Mouse (Mus musculus) hindbrain, embryonic 13.5 days (tissue): Measurements from ENCODE around the gene Fam90a1a. TPM values are rescaled to one million over a fixed set of nuclear protein-coding genes. Genes with fewer than 3 reads are reported as not detected.
"Not testable (repeated sequence)": the region's sequence is repeated elsewhere in the genome, so short reads cannot be mapped to it uniquely, and the experiment has no call there.

Source experiments
- ATAC-seq: fragments of 200-750 bp; cut with Nextera tagmentation; 2 replicates; pipeline ENCODE4 v1.8.0; 2017; ENCODE audit warnings: moderate TSS enrichment; ENCODE audit not compliant: low FRiP score
- H3K27ac ChIP-seq: fragments of 300-500 bp; sonication (generic); 2 replicates; pipeline ENCODE4 v1.5.1; 2015; ENCODE audit warnings: inconsistent platforms, mild to moderate bottlenecking, moderate library complexity
- H3K27me3 ChIP-seq: fragments of 300-500 bp; sonication (generic); 2 replicates; pipeline ENCODE4 v1.6.1; 2015; ENCODE audit warnings: mild to moderate bottlenecking, inconsistent platforms
- H3K36me3 ChIP-seq: fragments of 300-500 bp; sonication (generic); 2 replicates; pipeline ENCODE4 v1.6.1; 2015; ENCODE audit warnings: mild to moderate bottlenecking, inconsistent platforms
- H3K4me1 ChIP-seq: fragments of 300-500 bp; sonication (generic); replicated peaks from 2 replicates; pipeline ENCODE4 v1.6.1; 2015; ENCODE audit warnings: inconsistent platforms
- H3K4me2 ChIP-seq: fragments of 300-500 bp; sonication (generic); 2 replicates; pipeline ENCODE4 v1.6.1; 2015; ENCODE audit warnings: inconsistent platforms, mild to moderate bottlenecking, moderate library complexity
- H3K4me3 ChIP-seq: fragments of 300-500 bp; sonication (generic); 2 replicates; pipeline ENCODE4 v1.5.1; 2015; ENCODE audit warnings: mild to moderate bottlenecking, inconsistent platforms
- H3K9ac ChIP-seq: fragments of 300-500 bp; sonication (generic); 2 replicates; pipeline ENCODE4 v1.6.1; 2015; ENCODE audit warnings: mild to moderate bottlenecking, inconsistent platforms
- H3K9me3 ChIP-seq: fragments of 300-500 bp; sonication (generic); 2 replicates; pipeline ENCODE4 v1.6.1; 2016; ENCODE audit warnings: inconsistent platforms
- WGBS: fragments of 180-500 bp; shearing (Covaris S2); methylation state at CpG from one replicate; pipeline ENCODE4 v1.1.7; 2015; 5-methylcytosine and 5-hydroxymethylcytosine counted together
- polyA plus RNA-seq: library from polyadenylated mRNA; unstranded; fragments of >200 nt; fragmentation: Nextera tagmentation; extraction: Ambion mirVana; gene quantifications from 2 replicates; pipeline ENCODE4 v1.2.1, GENCODE M21; 2015

Gene Fam90a1a
- polyA plus RNA-seq, result not detected in 2 replicates

DNA sequence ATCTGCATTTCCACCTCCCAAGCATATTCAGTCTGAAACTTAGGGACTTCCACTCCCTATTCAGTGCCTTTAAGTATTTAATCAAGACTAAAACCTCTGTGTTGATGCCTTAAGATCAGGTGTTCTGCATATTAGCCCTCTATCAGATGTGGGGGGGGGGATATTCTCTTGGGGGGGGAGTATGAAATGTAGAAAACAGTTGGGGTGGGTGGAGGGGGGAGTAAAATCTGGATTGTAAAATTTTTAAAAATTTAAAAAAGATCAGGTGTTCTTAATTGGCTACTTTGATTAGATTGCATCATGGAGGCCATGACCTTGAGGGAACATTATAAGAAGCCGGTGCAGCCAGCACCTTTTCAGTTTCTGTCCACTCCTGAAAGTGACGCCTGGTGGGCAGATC is at the start of gene Fam90a1a:
Fam90a1a (plus strand) TSS at position 301 of the 400 bp plus-strand sequence.
- Histone ChIP-seq H3K4me2 (no peak within 1 kb of the TSS), H3K27ac (no peak within 1 kb of the TSS), H3K27me3 (no peaks in the 10 kb centered on the region), H3K4me1 (no peaks in the 10 kb centered on the region), H3K4me3 (no peak within 1 kb of the TSS), H3K9ac (no peak within 1 kb of the TSS), H3K9me3 (no peaks in the 10 kb centered on the region), H3K36me3 (no peaks in the 10 kb centered on the region)
- 94% methylated on average over 2 of the region's 2 CpGs for WGBS
- ATAC-seq, result no peak

DNA sequence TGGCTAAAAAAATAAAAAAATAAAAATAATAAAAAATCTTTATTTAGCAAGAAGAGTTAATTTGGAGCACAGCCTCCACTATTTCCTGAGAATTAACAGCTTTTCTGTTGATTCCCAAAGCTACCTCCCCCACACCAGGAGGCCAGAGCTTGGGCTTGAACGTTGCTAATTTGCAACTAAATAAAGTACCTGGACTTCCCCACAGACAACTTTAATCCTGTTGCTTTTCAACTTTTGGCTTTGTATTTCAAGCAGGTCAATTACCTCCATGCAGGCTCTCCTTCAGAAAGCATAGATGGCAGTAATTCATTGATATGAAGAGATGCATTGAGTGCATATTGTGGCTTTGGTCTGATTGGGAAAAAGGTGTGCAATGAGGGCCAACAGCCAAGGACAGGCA is 46.6 kb upstream of the Fam90a1a start:
- Histone ChIP-seq H3K9me3 (no peaks in the 10 kb centered on the region), H3K4me2 (no peak overlapping the region), H3K27ac (no peak overlapping the region), H3K9ac (no peak overlapping the region), H3K27me3 (no peaks in the 10 kb centered on the region), H3K4me1 (no peaks in the 10 kb centered on the region), H3K36me3 (no peaks in the 10 kb centered on the region), H3K4me3 (no peak overlapping the region)
- WGBS, result 0% methylated on average over 1 of the region's 1 CpGs
- no peak for ATAC-seq

DNA sequence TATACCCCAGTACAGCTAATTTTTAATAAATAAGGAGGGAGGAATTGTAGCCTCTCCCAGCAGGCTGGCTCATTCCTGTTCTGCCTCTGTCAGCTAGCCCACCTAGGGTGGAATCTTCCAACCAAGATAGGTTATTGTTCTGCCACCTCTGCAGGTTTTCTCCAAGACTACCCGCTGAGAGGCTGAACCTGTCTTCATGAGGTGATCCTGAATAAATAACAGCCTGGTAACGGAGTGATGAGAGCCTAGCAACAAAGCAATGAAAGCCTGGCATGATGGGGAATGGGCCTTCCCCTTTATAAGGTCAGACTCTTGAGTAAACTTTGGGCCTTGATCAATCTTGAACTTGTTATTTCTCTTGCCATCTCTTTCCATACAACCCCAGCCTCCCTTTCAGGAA is 46.0 kb upstream of the Fam90a1a start:
- Histone ChIP-seq H3K4me2 (no peak overlapping the region), H3K9me3 (no peaks in the 10 kb centered on the region), H3K4me1 (no peaks in the 10 kb centered on the region), H3K36me3 (no peaks in the 10 kb centered on the region), H3K27ac (no peak overlapping the region), H3K4me3 (no peak overlapping the region), H3K27me3 (no peaks in the 10 kb centered on the region), H3K9ac (no peak overlapping the region)
- ATAC-seq, result no peak
- WGBS, result 34% methylated on average over 2 of the region's 2 CpGs

DNA sequence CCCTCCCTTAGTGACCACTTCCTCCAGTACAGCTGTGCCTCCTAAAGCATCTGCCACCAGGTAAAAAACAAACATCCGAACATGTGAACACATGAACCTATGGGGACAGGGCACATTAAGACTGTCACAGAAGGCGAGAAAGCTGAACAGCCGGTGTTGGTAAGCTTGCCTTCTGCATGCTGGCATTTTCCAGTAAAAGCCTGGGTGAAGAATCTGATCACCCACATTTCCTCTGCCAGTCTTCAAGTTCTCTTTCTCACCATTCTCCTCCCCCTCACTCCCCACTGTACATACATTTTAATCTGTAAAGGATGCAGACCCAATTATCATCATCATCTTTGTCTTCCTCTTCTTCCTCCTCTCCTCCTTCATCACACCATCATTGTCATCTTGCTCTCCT is 42.9 kb upstream of the Fam90a1a start:
- H3K4me2 ChIP-seq, result no peak overlapping the region
- H3K27ac ChIP-seq, result no peak overlapping the region
- H3K36me3 ChIP-seq, result no peaks in the 10 kb centered on the region
- H3K9me3 ChIP-seq, result no peaks in the 10 kb centered on the region
- no peaks in the 10 kb centered on the region for H3K4me1 ChIP-seq
- H3K9ac ChIP-seq, result no peak overlapping the region
- no peak for ATAC-seq
- 89% methylated on average over 3 of the region's 3 CpGs for WGBS
- no peaks in the 10 kb centered on the region for H3K27me3 ChIP-seq
- H3K4me3 ChIP-seq, result no peak overlapping the region

DNA sequence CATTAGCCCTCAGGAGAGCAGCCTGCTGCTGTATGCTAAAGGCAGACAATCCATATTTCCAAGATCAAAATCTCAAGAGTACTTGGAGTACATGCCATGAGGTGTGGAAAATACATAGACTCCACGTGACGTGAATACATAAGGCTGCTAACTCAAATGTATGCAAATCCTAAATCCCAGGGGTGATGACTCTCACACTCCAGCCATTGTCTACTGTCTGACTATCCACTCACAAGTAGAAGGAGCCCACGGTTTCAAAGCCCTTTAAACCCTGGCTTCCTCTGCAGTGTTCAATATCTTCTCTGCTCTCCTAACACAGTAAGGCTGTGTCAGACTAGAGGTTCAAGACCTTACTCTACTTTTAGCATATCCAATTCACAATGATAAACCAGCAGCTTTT is 27.8 kb upstream of the Fam90a1a start:
- H3K4me2 ChIP-seq, H3K27me3 ChIP-seq, H3K27ac ChIP-seq, H3K9ac ChIP-seq, ATAC-seq, H3K9me3 ChIP-seq, H3K4me3 ChIP-seq, H3K36me3 ChIP-seq, H3K4me1 ChIP-seq: not testable (repeated sequence)
- WGBS, result 85% methylated on average over 3 of the region's 3 CpGs

DNA sequence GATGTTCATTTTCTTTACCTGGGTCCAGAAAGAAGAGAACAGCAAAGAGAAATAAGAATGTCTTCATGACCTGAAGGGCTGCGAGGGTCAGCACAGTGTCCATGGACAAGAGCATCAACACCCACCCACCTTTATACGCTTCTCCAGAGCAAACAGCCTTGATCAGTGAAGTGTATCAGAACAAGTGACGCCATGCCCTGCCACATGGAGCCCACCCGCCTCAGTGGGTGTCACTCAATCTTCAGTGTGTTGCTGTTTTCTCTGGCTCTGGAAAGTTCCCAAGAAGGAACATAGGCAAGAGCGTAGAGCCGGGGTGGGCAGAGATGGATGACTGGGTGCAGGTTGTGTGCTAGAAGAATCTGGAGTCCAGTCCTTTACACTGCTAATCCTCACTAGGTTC is 25.9 kb upstream of the Fam90a1a start, which contains the start of gene Defb15:
Defb15 (minus strand) TSS at position 101 of the 400 bp plus-strand sequence.
- no peaks in the 10 kb centered on the region for H3K9me3 ChIP-seq
- H3K4me1 ChIP-seq, result no peaks in the 10 kb centered on the region
- no peaks in the 10 kb centered on the region for H3K27me3 ChIP-seq
- no peak within 1 kb of the TSS for H3K9ac ChIP-seq
- no peak within 1 kb of the TSS for H3K27ac ChIP-seq
- H3K36me3 ChIP-seq, result no peaks in the 10 kb centered on the region
- 93% methylated on average over 6 of the region's 6 CpGs for WGBS
- no peak within 1 kb of the TSS for H3K4me2 ChIP-seq
- ATAC-seq, result no peak
- no peak within 1 kb of the TSS for H3K4me3 ChIP-seq

DNA sequence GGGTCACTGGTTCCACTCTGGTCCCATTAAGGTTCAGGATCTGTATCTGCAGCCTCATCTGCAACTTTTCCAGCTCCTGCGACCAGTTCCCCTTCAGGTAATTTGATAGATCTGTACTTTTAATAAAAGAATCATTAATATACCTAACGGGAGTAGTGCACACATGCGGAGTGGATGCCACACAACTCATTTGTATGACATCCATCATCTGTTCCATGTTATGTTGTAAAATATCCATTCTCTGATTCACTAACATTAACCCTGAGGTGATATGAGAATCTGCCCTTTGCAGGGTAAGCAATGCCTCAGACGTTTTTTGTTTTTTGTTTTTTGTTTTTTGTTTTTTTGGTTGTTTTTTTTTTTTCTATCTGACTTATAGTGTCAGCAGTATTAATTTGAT is 20.5 kb upstream of the Fam90a1a start, which contains the start of gene Defb35:
Defb35 (plus strand) TSS at position 301 of the 400 bp plus-strand sequence.
- WGBS, result 87% methylated on average over 4 of the region's 4 CpGs

DNA sequence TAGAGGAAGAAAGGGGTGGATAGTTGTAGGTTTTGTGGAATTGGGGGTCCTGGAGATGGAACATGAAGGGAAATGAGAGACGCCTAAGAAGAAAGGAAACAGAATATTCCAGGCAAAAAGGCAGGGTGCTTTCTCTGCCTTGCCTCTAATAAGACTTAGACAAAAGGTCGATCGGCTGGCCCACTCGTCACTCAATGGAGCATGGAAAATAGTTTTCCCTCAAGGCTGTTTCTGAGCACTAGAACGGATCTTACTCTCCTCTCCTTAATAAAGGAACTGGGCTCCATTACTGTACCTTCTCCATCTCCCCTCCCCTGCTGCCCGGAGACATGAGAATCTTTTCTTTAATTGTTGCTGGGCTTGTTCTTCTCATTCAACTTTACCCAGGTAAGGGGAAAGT is 12.1 kb upstream of the Fam90a1a start, which contains the start of gene Defb13:
Defb13 (plus strand) TSS at position 301 of the 400 bp plus-strand sequence.
- 78% methylated on average over 6 of the region's 6 CpGs for WGBS

More for the DNA sequence above, 20.5 kb upstream of the Fam90a1a start, which contains the start of gene Defb35:
- not testable (repeated sequence) for H3K4me3 ChIP-seq, H3K4me2 ChIP-seq, H3K27me3 ChIP-seq, H3K36me3 ChIP-seq, H3K4me1 ChIP-seq, H3K27ac ChIP-seq, ATAC-seq, H3K9ac ChIP-seq, H3K9me3 ChIP-seq

DNA sequence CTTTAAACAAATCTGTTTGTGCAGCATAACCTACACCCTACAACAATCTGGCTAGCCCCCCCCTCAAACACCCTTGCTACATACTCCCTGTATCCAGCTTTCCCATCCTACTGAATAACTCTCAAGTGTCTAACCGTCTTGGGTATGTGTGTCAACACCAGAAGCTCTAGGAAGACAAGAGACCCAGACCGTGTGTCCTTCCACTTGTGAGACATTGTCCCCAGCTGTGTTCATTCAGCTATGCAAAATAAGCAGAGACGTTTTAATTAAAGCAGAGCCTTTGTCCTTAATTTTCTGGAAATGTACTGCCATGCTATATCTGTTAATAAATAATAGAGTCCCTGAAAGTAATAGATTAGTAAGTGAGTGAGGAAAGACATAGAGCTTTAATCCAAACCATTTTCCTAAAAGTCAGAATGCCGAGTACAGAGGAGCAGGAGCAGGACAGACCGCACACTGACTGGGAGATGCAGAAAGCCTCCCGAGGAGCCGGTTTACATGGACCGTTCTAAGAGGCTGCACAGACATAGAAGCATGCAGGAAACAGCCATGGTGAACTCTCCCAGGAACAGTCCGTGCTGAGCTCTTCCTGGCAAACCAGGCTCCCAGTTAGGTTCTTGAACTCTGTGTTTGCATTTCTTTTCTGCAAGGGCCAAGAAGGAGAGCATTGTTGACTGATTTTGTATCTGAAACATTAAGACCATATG is 11.1 kb upstream of the Fam90a1a start:
- H3K4me1 ChIP-seq, result 0 out of 2 replicates have a peak, but pooled peaks cover 3% of the 10 kb centered on the region
- no peak overlapping the region for H3K4me3 ChIP-seq
- WGBS, result 51% methylated on average over 9 of the region's 9 CpGs
- H3K9ac ChIP-seq, result no peak overlapping the region
- H3K4me2 ChIP-seq, result no peak overlapping the region
- H3K27me3 ChIP-seq, result no peaks in the 10 kb centered on the region
- no peaks in the 10 kb centered on the region for H3K36me3 ChIP-seq
- ATAC-seq, result no peak
- no peaks in the 10 kb centered on the region for H3K9me3 ChIP-seq
- H3K27ac ChIP-seq, result no peak overlapping the region

More for the DNA sequence above, 12.1 kb upstream of the Fam90a1a start, which contains the start of gene Defb13:
- 0 out of 2 replicates have a peak, but pooled peaks cover 3% of the 10 kb centered on the region for H3K4me1 ChIP-seq
- no peaks in the 10 kb centered on the region for H3K36me3 ChIP-seq
- no peak within 1 kb of the TSS for H3K4me3 ChIP-seq
- no peak within 1 kb of the TSS for H3K4me2 ChIP-seq
- no peak within 1 kb of the TSS for H3K27ac ChIP-seq
- H3K9ac ChIP-seq, result no peak within 1 kb of the TSS
- no peak for ATAC-seq
- H3K27me3 ChIP-seq, result no peaks in the 10 kb centered on the region
- H3K9me3 ChIP-seq, result no peaks in the 10 kb centered on the region

DNA sequence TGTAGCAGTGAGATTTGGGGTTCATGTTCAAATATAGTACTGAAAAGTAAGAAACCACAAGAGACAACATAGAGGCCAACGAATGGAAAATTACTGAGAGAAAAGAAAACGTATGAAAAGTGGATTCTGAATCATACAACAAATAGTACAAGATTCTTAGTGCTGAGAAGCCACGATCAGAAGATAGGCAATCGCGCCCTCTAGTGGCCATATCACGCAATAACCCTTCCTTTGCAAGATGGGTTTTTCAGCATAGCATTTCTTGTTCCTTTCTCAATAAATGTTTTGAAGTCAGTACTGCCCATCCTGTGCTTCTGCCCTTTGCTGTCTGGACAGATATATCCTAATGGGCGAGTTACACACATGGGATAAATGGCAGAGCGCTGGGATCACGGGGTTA is 3.2 kb upstream of the Fam90a1a start:
- no peak for ATAC-seq

DNA sequence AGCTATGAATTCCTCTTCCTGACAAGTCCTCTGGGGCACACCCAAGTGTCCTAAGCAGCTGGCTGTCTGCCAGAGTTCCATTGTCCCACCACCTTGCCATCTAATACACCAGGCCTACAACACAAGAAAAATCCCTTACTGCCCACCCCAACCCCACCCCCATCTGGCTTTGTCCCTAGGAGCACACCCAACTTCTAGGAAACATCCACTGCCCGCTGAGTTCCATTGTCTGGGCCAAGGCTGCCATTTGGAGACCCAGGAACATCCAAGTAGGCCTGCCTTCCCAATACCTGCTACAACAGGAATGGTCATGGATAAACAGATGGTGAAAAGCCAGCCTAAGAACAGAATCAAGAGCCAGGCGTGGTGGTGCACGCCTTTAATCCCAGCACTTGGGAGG is 2.2 kb upstream of the Fam90a1a start:
- no peak for ATAC-seq
- H3K4me3 ChIP-seq, result no peak overlapping the region
- H3K4me2 ChIP-seq, result no peak overlapping the region
- WGBS, result 90% methylated on average over 3 of the region's 3 CpGs
- H3K27ac ChIP-seq, result no peak overlapping the region
- H3K9me3 ChIP-seq, result no peaks in the 10 kb centered on the region
- H3K4me1 ChIP-seq, result no peaks in the 10 kb centered on the region
- H3K36me3 ChIP-seq, result no peaks in the 10 kb centered on the region
- no peak overlapping the region for H3K9ac ChIP-seq
- no peaks in the 10 kb centered on the region for H3K27me3 ChIP-seq

More for the DNA sequence above, 3.2 kb upstream of the Fam90a1a start:
- Histone ChIP-seq H3K9ac (no peak overlapping the region), H3K27me3 (no peaks in the 10 kb centered on the region), H3K27ac (no peak overlapping the region), H3K9me3 (no peaks in the 10 kb centered on the region), H3K36me3 (no peaks in the 10 kb centered on the region), H3K4me3 (no peak overlapping the region), H3K4me1 (no peaks in the 10 kb centered on the region), H3K4me2 (no peak overlapping the region)
- 6% methylated on average over 9 of the region's 9 CpGs for WGBS

DNA sequence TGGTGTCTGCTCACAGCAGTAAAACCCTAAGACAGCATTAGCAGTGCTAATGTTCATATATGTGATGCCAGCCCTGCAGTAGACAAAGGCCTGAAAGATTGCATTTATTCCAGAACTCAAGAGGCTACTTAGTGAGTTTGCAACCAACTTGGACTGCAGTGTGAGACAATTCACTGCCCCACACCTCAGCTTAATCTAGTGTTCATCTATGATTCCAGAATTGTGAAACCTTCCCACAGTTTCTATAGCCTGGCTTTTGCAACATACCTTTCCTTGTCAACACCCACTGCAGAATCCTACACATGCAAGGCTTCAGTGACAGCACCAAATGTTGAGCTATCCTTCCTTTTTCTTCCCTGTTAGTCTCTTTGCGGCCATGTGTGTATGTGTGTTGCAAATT is 8.1 kb downstream of the Fam90a1a start:
- H3K4me1 ChIP-seq, result no peaks in the 10 kb centered on the region
- WGBS, result 92% methylated on average over 1 of the region's 1 CpGs
- no peaks in the 10 kb centered on the region for H3K36me3 ChIP-seq
- no peaks in the 10 kb centered on the region for H3K27me3 ChIP-seq
- no peak overlapping the region for H3K27ac ChIP-seq
- H3K9ac ChIP-seq, result no peak overlapping the region
- no peak overlapping the region for H3K4me3 ChIP-seq
- H3K4me2 ChIP-seq, result no peak overlapping the region
- no peaks in the 10 kb centered on the region for H3K9me3 ChIP-seq
- ATAC-seq, result no peak

DNA sequence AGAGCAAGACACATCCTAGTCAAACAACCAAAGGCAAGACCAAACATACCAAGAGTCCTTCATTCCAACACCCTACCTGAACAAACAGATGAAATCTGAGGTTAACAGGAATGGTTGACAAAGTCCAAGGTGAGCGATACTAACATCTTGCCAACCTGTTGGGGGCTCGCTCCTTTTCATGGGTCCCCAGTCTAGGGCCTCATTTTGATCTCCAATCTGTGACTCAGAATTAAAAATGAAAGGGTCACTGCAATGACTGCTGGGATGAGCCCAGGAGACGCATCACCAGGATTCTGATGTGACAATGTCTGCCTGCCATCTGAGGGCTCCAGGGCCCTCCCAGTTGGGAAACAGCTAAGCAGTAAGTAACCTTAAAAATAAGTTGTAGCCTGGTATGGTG is 11.0 kb downstream of the Fam90a1a start, which contains the start of gene Ccdc70:
Ccdc70 (plus strand) TSS at position 301 of the 400 bp plus-strand sequence.
- Histone ChIP-seq H3K9ac (no peak within 1 kb of the TSS), H3K36me3 (no peaks in the 10 kb centered on the region), H3K27me3 (no peaks in the 10 kb centered on the region), H3K4me3 (no peak within 1 kb of the TSS), H3K27ac (no peak within 1 kb of the TSS), H3K9me3 (no peaks in the 10 kb centered on the region), H3K4me1 (no peaks in the 10 kb centered on the region), H3K4me2 (no peak within 1 kb of the TSS)
- 91% methylated on average over 3 of the region's 3 CpGs for WGBS
- ATAC-seq, result no peak
